Mouse (Mus musculus) cerebral cortex, adult 2 months (tissue): ENCODE data around the gene Tomm22.

Experiments used
- WGBS: fragments of 180-500 bp; shearing (Covaris S2); methylation state at CpG from one replicate; pipeline ENCODE4 v1.1.7; 2018; 5-methylcytosine and 5-hydroxymethylcytosine counted together

The Tomm22 gene

GRCm38 (mm10) chr15:79686046-79686869 lies 15.6 kb downstream of the Tomm22 start:
- 10% methylated on average over 15 of the region's 15 CpGs for WGBS

- WGBS: under 1% methylated on average over 33 of the region's 33 CpGs
These were observed 16.5 kb downstream of the Tomm22 start for GRCm38 (mm10) chr15:79687175-79687574.

GRCm38 (mm10) chr15:79687646-79688267 lies 17.1 kb downstream of the Tomm22 start, which contains the start of gene Josd1:
Gene Josd1, minus strand, starts transcription at chr15:79687919.
- WGBS: under 1% methylated on average over 72 of the region's 72 CpGs

- WGBS: 5% methylated on average over 8 of the region's 8 CpGs
These were observed 17.8 kb downstream of the Tomm22 start for GRCm38 (mm10) chr15:79688268-79688956.

GRCm38 (mm10) chr15:79689662-79690425 lies 19.2 kb downstream of the Tomm22 start:
- 12% methylated on average over 24 of the region's 24 CpGs for WGBS

GRCm38 (mm10) chr15:79690426-79691022 lies 19.9 kb downstream of the Tomm22 start, which contains the start of gene Gtpbp1:
Gene Gtpbp1, plus strand, starts transcription at chr15:79690845.
- WGBS: under 1% methylated on average over 45 of the region's 45 CpGs

GRCm38 (mm10) chr15:79691023-79691508 lies 20.4 kb downstream of the Tomm22 start:
- under 1% methylated on average over 53 of the region's 53 CpGs for WGBS

GRCm38 (mm10) chr15:79692334-79692733 lies 21.7 kb downstream of the Tomm22 start:
- 77% methylated on average over 5 of the region's 5 CpGs for WGBS

- 37% methylated on average over 11 of the region's 11 CpGs for WGBS
These were observed 23.1 kb downstream of the Tomm22 start for GRCm38 (mm10) chr15:79693740-79694139.

GRCm38 (mm10) chr15:79694512-79694911 lies 23.9 kb downstream of the Tomm22 start:
- 91% methylated on average over 4 of the region's 4 CpGs for WGBS

GRCm38 (mm10) chr15:79695516-79695915 lies 24.9 kb downstream of the Tomm22 start:
- 85% methylated on average over 3 of the region's 3 CpGs for WGBS

GRCm38 (mm10) chr15:79696508-79696907 lies 25.8 kb downstream of the Tomm22 start:
- 95% methylated on average over 2 of the region's 2 CpGs for WGBS

GRCm38 (mm10) chr15:79697011-79697410 lies 26.4 kb downstream of the Tomm22 start:
- 67% methylated on average over 6 of the region's 6 CpGs for WGBS

- 84% methylated on average over 9 of the region's 9 CpGs for WGBS
These were observed 27.0 kb downstream of the Tomm22 start for GRCm38 (mm10) chr15:79697558-79698187.

- WGBS: 73% methylated on average over 17 of the region's 17 CpGs
These were observed 36.0 kb downstream of the Tomm22 start for GRCm38 (mm10) chr15:79706603-79707214.

GRCm38 (mm10) chr15:79708229-79708822 lies 37.7 kb downstream of the Tomm22 start:
- WGBS: 84% methylated on average over 5 of the region's 5 CpGs

GRCm38 (mm10) chr15:79715646-79716045 lies 45.0 kb downstream of the Tomm22 start:
- WGBS: 94% methylated on average over 7 of the region's 7 CpGs

GRCm38 (mm10) chr15:79716710-79717109 lies 46.0 kb downstream of the Tomm22 start:
- WGBS: 91% methylated on average over 6 of the region's 6 CpGs

GRCm38 (mm10) chr15:79720267-79720666 lies 49.6 kb downstream of the Tomm22 start:
- 88% methylated on average over 8 of the region's 8 CpGs for WGBS

GRCm38 (mm10) chr15:79720796-79721195 lies 50.1 kb downstream of the Tomm22 start:
- 80% methylated on average over 4 of the region's 4 CpGs for WGBS
